Mouse (Mus musculus): ENCODE measurements around the gene Mas1. TPM values are rescaled to one million over a fixed set of nuclear protein-coding genes. Genes with fewer than 3 reads are reported as not detected.

The Mas1 gene
- total RNA-seq, 1 experiment = not detected

GRCm38 (mm10) chr17:12799368-12800275 lies 68.3 kb downstream of the Mas1 start:
- no peak overlapping the region for H3K4me3 ChIP-seq (ENCODE audit: insufficient read depth in 1 of 2, low read depth in 1 of 2, low read length in 2 of 2, poor library complexity in 1 of 2, severe bottlenecking in 1 of 2)
- in situ Hi-C loops (cut with MboI; ENCODE audit: low sequenced_read_pairs in 2 of 2, unreplicated experiment in 2 of 2) = no loop called here
- no peaks in the 10 kb centered on the region for H3K36me3 ChIP-seq (ENCODE audit: control insufficient read depth, insufficient read depth, low read length, poor library complexity, severe bottlenecking)
- no peaks in the 10 kb centered on the region for H3K9me3 ChIP-seq (ENCODE audit: control insufficient read depth, insufficient read depth, low read depth, low read length)
- H3K9ac ChIP-seq (ENCODE audit: insufficient read depth, low read depth, low read length, poor library complexity, severe bottlenecking) = no peak overlapping the region
- no peak overlapping the region for H3K27ac ChIP-seq (ENCODE audit: insufficient read depth, low read depth, low read length, poor library complexity, severe bottlenecking)
- H3K4me1 ChIP-seq (ENCODE audit: control insufficient read depth in 2 of 2, insufficient read depth in 2 of 2, low read length in 2 of 2, poor library complexity in 1 of 2) = no peaks in the 10 kb centered on the region
- no peak for DNase-seq (ENCODE audit: low read depth, low spot score)
- TF ChIP-seq ZNF384 (IDR thresholded peaks at IDR 0.05; ENCODE audit: low read depth, low read length) = no peak
- no peak for TF ChIP-seq HCFC1 (IDR thresholded peaks at IDR 0.05; ENCODE audit: borderline replicate concordance, insufficient read depth, low read length)

- in situ Hi-C loops (cut with MboI; ENCODE audit: low sequenced_read_pairs in 2 of 2, unreplicated experiment in 2 of 2) = no loop called here
- TF ChIP-seq ZC3H11A (IDR thresholded peaks at IDR 0.05; ENCODE audit: borderline replicate concordance, low read depth, low read length) (no peak), ZNF384 (IDR thresholded peaks at IDR 0.05; ENCODE audit: low read depth, low read length) (no peak), HCFC1 (IDR thresholded peaks at IDR 0.05; ENCODE audit: borderline replicate concordance, insufficient read depth, low read length) (no peak), CHD2 (IDR thresholded peaks at IDR 0.05; ENCODE audit: low read depth, low read length) (no peak), MAFK (IDR thresholded peaks at IDR 0.05; ENCODE audit: insufficient read depth, low read depth, low read length) (no peak)
Measured at GRCm38 (mm10) chr17:12798571-12798970, 69.4 kb downstream of the Mas1 start.

GRCm38 (mm10) chr17:12797427-12798029 lies 70.4 kb downstream of the Mas1 start:
- H3K36me3 ChIP-seq (ENCODE audit: control insufficient read depth, insufficient read depth, low read length, poor library complexity, severe bottlenecking) = no peaks in the 10 kb centered on the region
- H3K9ac ChIP-seq (ENCODE audit: insufficient read depth, low read depth, low read length, poor library complexity, severe bottlenecking) = no peak overlapping the region
- TF ChIP-seq MAFK (IDR thresholded peaks at IDR 0.05; ENCODE audit: insufficient read depth, low read depth, low read length) (no peak), ZC3H11A (IDR thresholded peaks at IDR 0.05; ENCODE audit: borderline replicate concordance, low read depth, low read length) (no peak), HCFC1 (IDR thresholded peaks at IDR 0.05; ENCODE audit: borderline replicate concordance, insufficient read depth, low read length) (no peak), CHD2 (IDR thresholded peaks at IDR 0.05; ENCODE audit: low read depth, low read length) (no peak), ZNF384 (IDR thresholded peaks at IDR 0.05; ENCODE audit: low read depth, low read length) (no peak)
- no peak overlapping the region for H3K27ac ChIP-seq (ENCODE audit: insufficient read depth, low read depth, low read length, poor library complexity, severe bottlenecking)
- H3K4me1 ChIP-seq (ENCODE audit: control insufficient read depth in 2 of 2, insufficient read depth in 2 of 2, low read length in 2 of 2, poor library complexity in 1 of 2) = peaks cover 2 to 6% of the 10 kb centered on the region in 2 experiments; a peak in 1 of 4 replicates
- H3K9me3 ChIP-seq (ENCODE audit: control insufficient read depth, insufficient read depth, low read depth, low read length) = no peaks in the 10 kb centered on the region
- in situ Hi-C loops (cut with MboI; ENCODE audit: low sequenced_read_pairs in 2 of 2, unreplicated experiment in 2 of 2) = no loop called here
- no peak for DNase-seq (ENCODE audit: low read depth, low spot score)
- no peak overlapping the region for H3K4me3 ChIP-seq (ENCODE audit: insufficient read depth in 1 of 2, low read depth in 1 of 2, low read length in 2 of 2, poor library complexity in 1 of 2, severe bottlenecking in 1 of 2)

More at GRCm38 (mm10) chr17:12798571-12798970, 69.4 kb downstream of the Mas1 start:
- no peaks in the 10 kb centered on the region for H3K9me3 ChIP-seq (ENCODE audit: control insufficient read depth, insufficient read depth, low read depth, low read length)
- no peak overlapping the region for H3K27ac ChIP-seq (ENCODE audit: insufficient read depth, low read depth, low read length, poor library complexity, severe bottlenecking)
- DNase-seq (ENCODE audit: low read depth, low spot score) = no peak
- peaks cover 0 to 2% of the 10 kb centered on the region in 2 experiments; a peak in 1 of 4 replicates for H3K4me1 ChIP-seq (ENCODE audit: control insufficient read depth in 2 of 2, insufficient read depth in 2 of 2, low read length in 2 of 2, poor library complexity in 1 of 2)
- no peak overlapping the region for H3K4me3 ChIP-seq (ENCODE audit: insufficient read depth in 1 of 2, low read depth in 1 of 2, low read length in 2 of 2, poor library complexity in 1 of 2, severe bottlenecking in 1 of 2)
- H3K36me3 ChIP-seq (ENCODE audit: control insufficient read depth, insufficient read depth, low read length, poor library complexity, severe bottlenecking) = no peaks in the 10 kb centered on the region
- H3K9ac ChIP-seq (ENCODE audit: insufficient read depth, low read depth, low read length, poor library complexity, severe bottlenecking) = no peak overlapping the region

GRCm38 (mm10) chr17:12796633-12797032 lies 71.3 kb downstream of the Mas1 start:
- no peak overlapping the region for H3K4me3 ChIP-seq (ENCODE audit: insufficient read depth in 1 of 2, low read depth in 1 of 2, low read length in 2 of 2, poor library complexity in 1 of 2, severe bottlenecking in 1 of 2)
- no peak overlapping the region for H3K9ac ChIP-seq (ENCODE audit: insufficient read depth, low read depth, low read length, poor library complexity, severe bottlenecking)
- no peaks in the 10 kb centered on the region for H3K9me3 ChIP-seq (ENCODE audit: control insufficient read depth, insufficient read depth, low read depth, low read length)
- H3K4me1 ChIP-seq (ENCODE audit: control insufficient read depth in 2 of 2, insufficient read depth in 2 of 2, low read length in 2 of 2, poor library complexity in 1 of 2) = peaks cover 3 to 8% of the 10 kb centered on the region in 2 experiments; a peak in 1 of 4 replicates
- no peaks in the 10 kb centered on the region for H3K36me3 ChIP-seq (ENCODE audit: control insufficient read depth, insufficient read depth, low read length, poor library complexity, severe bottlenecking)
- DNase-seq (ENCODE audit: low read depth, low spot score) = no peak
- H3K27ac ChIP-seq (ENCODE audit: insufficient read depth, low read depth, low read length, poor library complexity, severe bottlenecking) = no peak overlapping the region
- in situ Hi-C loops (cut with MboI; ENCODE audit: low sequenced_read_pairs in 2 of 2, unreplicated experiment in 2 of 2) = no loop called here
- TF ChIP-seq HCFC1 (IDR thresholded peaks at IDR 0.05; ENCODE audit: borderline replicate concordance, insufficient read depth, low read length) = no peak
- no peak for TF ChIP-seq MAFK (IDR thresholded peaks at IDR 0.05; ENCODE audit: insufficient read depth, low read depth, low read length)
- no peak for TF ChIP-seq ZNF384 (IDR thresholded peaks at IDR 0.05; ENCODE audit: low read depth, low read length)
- TF ChIP-seq ZC3H11A (IDR thresholded peaks at IDR 0.05; ENCODE audit: borderline replicate concordance, low read depth, low read length) = no peak
- no peak for TF ChIP-seq CHD2 (IDR thresholded peaks at IDR 0.05; ENCODE audit: low read depth, low read length)
